Mouse (Mus musculus): ENCODE data around the gene Cntn2. TPM values are rescaled to one million over a fixed set of nuclear protein-coding genes. Genes with fewer than 3 reads are reported as not detected.
A peak's percentile ranks its signal among the peaks of the same experiment; 100 is the strongest.

Gene Cntn2
- polyA plus RNA-seq, 1 experiment from 2014 or later: 0.05 TPM

DNA sequence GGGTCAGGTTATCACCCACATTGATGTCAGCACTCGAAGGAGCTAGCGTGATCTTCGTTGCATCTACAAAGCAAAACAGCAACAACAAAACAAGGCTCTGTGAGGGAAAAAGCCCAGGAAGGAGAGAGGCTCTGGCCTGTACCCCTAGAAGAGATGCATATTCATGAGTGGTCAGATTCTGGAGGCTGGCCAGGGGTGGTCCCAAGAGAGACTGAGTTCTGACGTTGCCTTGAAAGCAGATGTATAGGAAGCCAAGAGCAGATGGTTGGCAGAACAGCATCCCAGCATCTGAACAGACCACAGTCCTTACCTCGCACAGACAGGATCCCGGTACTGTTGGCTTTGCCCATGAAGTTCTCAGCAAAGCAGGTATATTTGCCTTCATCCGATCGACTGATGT, 20.0 kb downstream of the Cntn2 start:
- Histone ChIP-seq H3K9ac (ENCODE audit: low read length) (no peak overlapping the region), H3K27me3 (ENCODE audit: control insufficient read depth, insufficient read depth, low read length) (peaks cover 18% of the 10 kb centered on the region), H3K4me2 (ENCODE audit: low read length) (no peak overlapping the region), H3K4me1 (ENCODE audit: control insufficient read depth in 2 of 2, insufficient read depth in 2 of 2, low read length in 2 of 2) (0 out of 4 replicates have a peak, but pooled peaks cover 0 to 2% of the 10 kb centered on the region in 2 experiments), H3K4me3 (ENCODE audit: control insufficient read depth in 1 of 2, insufficient read depth in 1 of 2, low read depth in 1 of 2, low read length in 2 of 2) (no peak overlapping the region), H3K27ac (replicated peaks in 1 of 2; ENCODE audit: control insufficient read depth in 1 of 2, insufficient read depth in 1 of 2, low read depth in 2 of 2, low read length in 2 of 2) (no peak overlapping the region), H3K36me3 (ENCODE audit: control insufficient read depth, insufficient read depth, low read length) (no peaks in the 10 kb centered on the region), H3K9me3 (ENCODE audit: control insufficient read depth, low read length) (no peaks in the 10 kb centered on the region)
- no peak for ATAC-seq (ENCODE audit: insufficient number of reproducible peaks, insufficient read depth, low FRiP score, low read depth)
- 76% methylated on average over 8 of the region's 8 CpGs for WGBS

DNA sequence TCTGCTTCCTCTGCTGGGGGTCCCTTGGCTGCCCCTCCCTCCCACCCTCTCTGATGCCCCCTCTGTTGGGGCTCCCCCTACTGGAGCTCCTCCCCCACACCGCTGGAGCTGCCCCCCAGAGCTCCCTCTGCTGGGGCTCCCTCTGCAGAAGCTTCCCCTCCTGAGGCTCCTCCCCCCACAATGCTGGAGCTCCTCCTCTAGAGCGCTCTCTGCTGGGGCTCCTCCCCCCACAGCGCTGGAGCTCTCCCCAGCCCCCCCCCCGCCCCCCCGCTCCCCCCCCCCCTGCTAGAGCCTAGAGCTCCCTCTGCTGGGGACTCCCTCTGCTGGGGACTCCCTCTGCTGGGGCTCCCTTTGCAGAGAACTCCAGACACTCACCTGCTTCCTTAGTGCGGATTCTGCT, 22.3 kb downstream of the Cntn2 start:
- Histone ChIP-seq H3K9me3 (ENCODE audit: control insufficient read depth, low read length) (no peaks in the 10 kb centered on the region), H3K27me3 (ENCODE audit: control insufficient read depth, insufficient read depth, low read length) (peaks cover 10% of the 10 kb centered on the region), H3K4me1 (ENCODE audit: control insufficient read depth in 2 of 2, insufficient read depth in 2 of 2, low read length in 2 of 2) (no peaks in the 10 kb centered on the region), H3K36me3 (ENCODE audit: control insufficient read depth, insufficient read depth, low read length) (no peaks in the 10 kb centered on the region), H3K27ac (replicated peaks in 1 of 2; ENCODE audit: control insufficient read depth in 1 of 2, insufficient read depth in 1 of 2, low read depth in 2 of 2, low read length in 2 of 2) (no peak overlapping the region), H3K9ac (ENCODE audit: low read length) (no peak overlapping the region), H3K4me2 (ENCODE audit: low read length) (no peak overlapping the region), H3K4me3 (ENCODE audit: control insufficient read depth in 1 of 2, insufficient read depth in 1 of 2, low read depth in 1 of 2, low read length in 2 of 2) (no peak overlapping the region)
- 46% methylated on average over 2 of the region's 6 CpGs for WGBS
- ATAC-seq (ENCODE audit: insufficient number of reproducible peaks, insufficient read depth, low FRiP score, low read depth): 0 out of 2 replicates have a peak, but pooled peaks have one; percentile 34

DNA sequence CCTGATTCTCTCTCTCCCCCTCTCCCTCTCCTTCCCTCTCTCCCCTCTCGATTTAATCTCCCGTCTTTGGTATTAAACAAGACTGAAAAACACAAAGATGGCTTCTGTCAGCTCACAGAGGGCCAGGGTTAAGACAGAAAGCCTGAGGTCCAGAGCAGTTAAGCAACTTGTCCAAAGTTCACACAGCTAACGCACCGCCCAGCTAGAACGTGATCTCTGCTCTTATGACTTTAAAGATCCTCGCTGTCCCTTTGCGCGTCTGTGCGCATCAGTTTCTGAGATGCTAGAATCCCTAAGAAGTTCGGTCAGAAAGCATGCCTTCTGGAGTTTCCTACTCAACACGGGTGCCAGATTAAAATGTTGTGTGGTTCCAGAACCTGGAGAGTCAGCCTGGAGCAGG, 23.3 kb downstream of the Cntn2 start:
- ATAC-seq (ENCODE audit: insufficient number of reproducible peaks, insufficient read depth, low FRiP score, low read depth): no peak
- Histone ChIP-seq H3K4me3 (ENCODE audit: control insufficient read depth in 1 of 2, insufficient read depth in 1 of 2, low read depth in 1 of 2, low read length in 2 of 2) (no peak overlapping the region), H3K4me2 (ENCODE audit: low read length) (no peak overlapping the region), H3K36me3 (ENCODE audit: control insufficient read depth, insufficient read depth, low read length) (no peaks in the 10 kb centered on the region), H3K4me1 (ENCODE audit: control insufficient read depth in 2 of 2, insufficient read depth in 2 of 2, low read length in 2 of 2) (no peaks in the 10 kb centered on the region), H3K9ac (ENCODE audit: low read length) (no peak overlapping the region), H3K27me3 (ENCODE audit: control insufficient read depth, insufficient read depth, low read length) (no peaks in the 10 kb centered on the region), H3K27ac (replicated peaks in 1 of 2; ENCODE audit: control insufficient read depth in 1 of 2, insufficient read depth in 1 of 2, low read depth in 2 of 2, low read length in 2 of 2) (no peak overlapping the region), H3K9me3 (ENCODE audit: control insufficient read depth, low read length) (no peaks in the 10 kb centered on the region)
- 87% methylated on average over 11 of the region's 11 CpGs for WGBS

GRCm38 (mm10) chr1:132518621-132519020, 24.4 kb downstream of the Cntn2 start:
- Histone ChIP-seq H3K27me3 (ENCODE audit: control insufficient read depth, insufficient read depth, low read length) (no peaks in the 10 kb centered on the region), H3K27ac (replicated peaks in 1 of 2; ENCODE audit: control insufficient read depth in 1 of 2, insufficient read depth in 1 of 2, low read depth in 2 of 2, low read length in 2 of 2) (no peak overlapping the region), H3K4me3 (ENCODE audit: control insufficient read depth in 1 of 2, insufficient read depth in 1 of 2, low read depth in 1 of 2, low read length in 2 of 2) (no peak overlapping the region), H3K4me2 (ENCODE audit: low read length) (no peak overlapping the region), H3K9ac (ENCODE audit: low read length) (no peak overlapping the region), H3K36me3 (ENCODE audit: control insufficient read depth, insufficient read depth, low read length) (no peaks in the 10 kb centered on the region), H3K4me1 (ENCODE audit: control insufficient read depth in 2 of 2, insufficient read depth in 2 of 2, low read length in 2 of 2) (no peaks in the 10 kb centered on the region), H3K9me3 (ENCODE audit: control insufficient read depth, low read length) (no peaks in the 10 kb centered on the region)
- no peak for ATAC-seq (ENCODE audit: insufficient number of reproducible peaks, insufficient read depth, low FRiP score, low read depth)
- 74% methylated on average over 18 of the region's 18 CpGs for WGBS

- no peak for ATAC-seq (ENCODE audit: insufficient number of reproducible peaks, insufficient read depth, low FRiP score, low read depth)
- 84% methylated on average over 11 of the region's 11 CpGs for WGBS
- no peaks in the 10 kb centered on the region for H3K36me3 ChIP-seq (ENCODE audit: control insufficient read depth, insufficient read depth, low read length)
These were observed 26.3 kb downstream of the Cntn2 start for GRCm38 (mm10) chr1:132516776-132517175.

DNA sequence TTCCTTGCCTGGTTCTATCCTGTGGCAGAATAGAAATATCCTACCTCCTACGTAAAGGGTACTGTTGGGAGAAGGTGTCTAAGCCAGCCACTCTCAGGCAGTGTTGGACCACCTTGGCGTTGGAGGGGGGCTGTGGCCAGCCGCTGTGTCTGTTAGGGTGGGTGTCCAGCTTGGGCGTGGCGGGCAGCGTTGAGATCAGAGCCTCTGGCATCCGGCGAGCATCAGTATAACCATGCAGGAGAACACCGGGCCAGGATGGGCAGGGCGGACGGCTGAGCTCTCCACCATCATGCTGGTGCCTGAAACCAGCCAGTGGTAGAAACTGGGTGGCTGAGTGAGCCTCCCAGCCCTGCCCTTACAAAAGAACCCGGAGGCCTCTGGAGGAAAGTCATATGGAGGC, 27.7 kb downstream of the Cntn2 start:
- WGBS: 84% methylated on average over 12 of the region's 12 CpGs
- Histone ChIP-seq H3K9ac (ENCODE audit: low read length) (no peak overlapping the region), H3K27me3 (ENCODE audit: control insufficient read depth, insufficient read depth, low read length) (0 out of 2 replicates have a peak, but pooled peaks cover 9% of the 10 kb centered on the region)

More at GRCm38 (mm10) chr1:132516776-132517175, 26.3 kb downstream of the Cntn2 start:
- no peak overlapping the region for H3K4me2 ChIP-seq (ENCODE audit: low read length)
- no peaks in the 10 kb centered on the region for H3K4me1 ChIP-seq (ENCODE audit: control insufficient read depth in 2 of 2, insufficient read depth in 2 of 2, low read length in 2 of 2)
- H3K27ac ChIP-seq (replicated peaks in 1 of 2; ENCODE audit: control insufficient read depth in 1 of 2, insufficient read depth in 1 of 2, low read depth in 2 of 2, low read length in 2 of 2): no peak overlapping the region
- 0 out of 2 replicates have a peak, but pooled peaks cover 9% of the 10 kb centered on the region for H3K27me3 ChIP-seq (ENCODE audit: control insufficient read depth, insufficient read depth, low read length)
- no peak overlapping the region for H3K9ac ChIP-seq (ENCODE audit: low read length)
- H3K4me3 ChIP-seq (ENCODE audit: control insufficient read depth in 1 of 2, insufficient read depth in 1 of 2, low read depth in 1 of 2, low read length in 2 of 2): no peak overlapping the region
- H3K9me3 ChIP-seq (ENCODE audit: control insufficient read depth, low read length): no peaks in the 10 kb centered on the region

GRCm38 (mm10) chr1:132512106-132512505, 30.9 kb downstream of the Cntn2 start:
- 63% methylated on average over 8 of the region's 8 CpGs for WGBS

More for the DNA sequence above, 27.7 kb downstream of the Cntn2 start:
- H3K4me3 ChIP-seq (ENCODE audit: control insufficient read depth in 1 of 2, insufficient read depth in 1 of 2, low read depth in 1 of 2, low read length in 2 of 2): no peak overlapping the region
- no peak overlapping the region for H3K4me2 ChIP-seq (ENCODE audit: low read length)
- no peak overlapping the region for H3K27ac ChIP-seq (replicated peaks in 1 of 2; ENCODE audit: control insufficient read depth in 1 of 2, insufficient read depth in 1 of 2, low read depth in 2 of 2, low read length in 2 of 2)
- H3K4me1 ChIP-seq (ENCODE audit: control insufficient read depth in 2 of 2, insufficient read depth in 2 of 2, low read length in 2 of 2): no peaks in the 10 kb centered on the region
- no peaks in the 10 kb centered on the region; the same call in 1 of the 2 replicates for H3K36me3 ChIP-seq (ENCODE audit: control insufficient read depth, insufficient read depth, low read length)
- no peak for ATAC-seq (ENCODE audit: insufficient number of reproducible peaks, insufficient read depth, low FRiP score, low read depth)
- H3K9me3 ChIP-seq (ENCODE audit: control insufficient read depth, low read length): no peaks in the 10 kb centered on the region

GRCm38 (mm10) chr1:132511521-132511920, 31.5 kb downstream of the Cntn2 start:
- ATAC-seq (ENCODE audit: insufficient number of reproducible peaks, insufficient read depth, low FRiP score, low read depth): no peak
- H3K4me3 ChIP-seq (ENCODE audit: control insufficient read depth in 1 of 2, insufficient read depth in 1 of 2, low read depth in 1 of 2, low read length in 2 of 2): no peak overlapping the region
- no peaks in the 10 kb centered on the region for H3K4me1 ChIP-seq (ENCODE audit: control insufficient read depth in 2 of 2, insufficient read depth in 2 of 2, low read length in 2 of 2)
- no peaks in the 10 kb centered on the region for H3K9me3 ChIP-seq (ENCODE audit: control insufficient read depth, low read length)
- no peak overlapping the region for H3K4me2 ChIP-seq (ENCODE audit: low read length)
- 0 out of 2 replicates have a peak, but pooled peaks cover 9% of the 10 kb centered on the region for H3K27me3 ChIP-seq (ENCODE audit: control insufficient read depth, insufficient read depth, low read length)
- WGBS: 49% methylated on average over 8 of the region's 8 CpGs
- peaks cover 18% of the 10 kb centered on the region for H3K36me3 ChIP-seq (ENCODE audit: control insufficient read depth, insufficient read depth, low read length)
- H3K27ac ChIP-seq (replicated peaks in 1 of 2; ENCODE audit: control insufficient read depth in 1 of 2, insufficient read depth in 1 of 2, low read depth in 2 of 2, low read length in 2 of 2): no peak overlapping the region
- H3K9ac ChIP-seq (ENCODE audit: low read length): no peak overlapping the region

More at GRCm38 (mm10) chr1:132512106-132512505, 30.9 kb downstream of the Cntn2 start:
- H3K27ac ChIP-seq (replicated peaks in 1 of 2; ENCODE audit: control insufficient read depth in 1 of 2, insufficient read depth in 1 of 2, low read depth in 2 of 2, low read length in 2 of 2): no peak overlapping the region
- no peak overlapping the region for H3K4me2 ChIP-seq (ENCODE audit: low read length)
- H3K4me1 ChIP-seq (ENCODE audit: control insufficient read depth in 2 of 2, insufficient read depth in 2 of 2, low read length in 2 of 2): no peaks in the 10 kb centered on the region
- no peak overlapping the region for H3K9ac ChIP-seq (ENCODE audit: low read length)
- peaks cover 12% of the 10 kb centered on the region for H3K36me3 ChIP-seq (ENCODE audit: control insufficient read depth, insufficient read depth, low read length)
- H3K9me3 ChIP-seq (ENCODE audit: control insufficient read depth, low read length): no peaks in the 10 kb centered on the region
- H3K27me3 ChIP-seq (ENCODE audit: control insufficient read depth, insufficient read depth, low read length): 0 out of 2 replicates have a peak, but pooled peaks cover 9% of the 10 kb centered on the region
- H3K4me3 ChIP-seq (ENCODE audit: control insufficient read depth in 1 of 2, insufficient read depth in 1 of 2, low read depth in 1 of 2, low read length in 2 of 2): no peak overlapping the region
- no peak for ATAC-seq (ENCODE audit: insufficient number of reproducible peaks, insufficient read depth, low FRiP score, low read depth)

All from heart, embryonic 14.5 days (tissue).